Mouse (Mus musculus) forebrain, embryonic 14.5 days (tissue): ENCODE results near the gene Ndufa11. TPM values are rescaled to one million over a fixed set of nuclear protein-coding genes. Genes with fewer than 3 reads are reported as not detected.

Experiments
- ATAC-seq: fragments of 200-750 bp; cut with Nextera tagmentation; 2 replicates; pipeline ENCODE4 v1.8.0; 2017; ENCODE audit warnings: mild to moderate bottlenecking, moderate library complexity
- DNase-seq: peaks from one replicate; pipeline ENCODE4 v3.0.0-alpha.2; 2015; ENCODE audit warnings: low spot score
- H3K27ac ChIP-seq: fragments of 300-500 bp; sonication (generic); 2 replicates; pipeline ENCODE4 v1.5.1; 2014; ENCODE audit warnings: low read depth, mild to moderate bottlenecking, control low read depth, low read length, moderate library complexity
- H3K27me3 ChIP-seq: fragments of 300-500 bp; sonication (generic); replicated peaks from 2 replicates; pipeline ENCODE4 v1.6.1; 2014; ENCODE audit warnings: low read length, control low read depth, mixed read lengths; ENCODE audit not compliant: control insufficient read depth, insufficient read depth
- H3K36me3 ChIP-seq: fragments of 300-500 bp; sonication (generic); 2 replicates; pipeline ENCODE4 v1.6.1; 2014; ENCODE audit warnings: low read length, control low read depth; ENCODE audit not compliant: control insufficient read depth, insufficient read depth
- H3K4me1 ChIP-seq: fragments of 300-500 bp; sonication (generic); 2 replicates; pipeline ENCODE4 v1.6.1; 2014; ENCODE audit warnings: antibody characterized with exemption, low read length, control low read depth; ENCODE audit not compliant: control insufficient read depth, insufficient read depth
- H3K4me2 ChIP-seq: fragments of 300-500 bp; sonication (generic); 2 replicates; pipeline ENCODE4 v1.6.1; 2014; ENCODE audit warnings: mild to moderate bottlenecking, control low read depth, low read length
- H3K4me3 ChIP-seq: fragments of 300-500 bp; sonication (generic); 2 replicates; pipeline ENCODE4 v1.5.1; 2014; ENCODE audit warnings: low read depth, low read length, control low read depth
- H3K9ac ChIP-seq: fragments of 300-500 bp; sonication (generic); 2 replicates; pipeline ENCODE4 v1.6.1; 2014; ENCODE audit warnings: mild to moderate bottlenecking, low read length, control low read depth, moderate library complexity
- H3K9me3 ChIP-seq: fragments of 300-500 bp; sonication (generic); replicated peaks from 2 replicates; pipeline ENCODE4 v1.6.1; 2016; ENCODE audit warnings: low read length, control low read depth, mixed read lengths; ENCODE audit not compliant: control insufficient read depth
- WGBS: fragments of 180-500 bp; shearing (Covaris S2); extraction: QIAGEN DNeasy Blood & Tissue Kit; methylation state at CpG from one replicate; pipeline ENCODE4 v1.1.7; 2014; 5-methylcytosine and 5-hydroxymethylcytosine counted together
- polyA plus RNA-seq: library from polyadenylated mRNA; unstranded; fragments of >200 nt; fragmentation: Nextera tagmentation; extraction: Ambion mirVana; gene quantifications from 2 replicates; pipeline ENCODE4 v1.2.1, GENCODE M21; 2014

Ndufa11 gene
- polyA plus RNA-seq, 1 experiment from 2014 or later, result 613 TPM

DNA sequence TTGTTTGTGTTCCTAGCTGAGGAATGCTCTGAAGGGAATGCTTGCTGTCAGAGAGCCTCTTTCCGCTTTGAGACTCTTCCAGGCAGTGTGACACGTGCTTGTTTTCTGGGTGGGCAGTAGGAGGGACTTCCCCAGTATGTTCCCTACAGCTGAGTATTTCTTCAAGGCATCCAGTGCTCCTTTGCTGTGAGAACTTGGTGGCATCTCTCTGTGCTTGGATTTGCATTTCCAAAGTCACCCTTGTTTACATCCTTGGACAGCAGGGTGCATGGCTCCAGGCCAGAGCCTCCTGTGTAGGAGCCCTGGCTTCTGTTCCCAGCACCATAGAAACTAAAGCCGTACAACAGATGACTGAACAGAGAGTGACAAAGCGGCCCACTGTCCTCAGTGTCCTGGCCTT, 8.9 kb upstream of the Ndufa11 start:
- 82% methylated on average over 4 of the region's 4 CpGs for WGBS
- Histone ChIP-seq H3K4me2 (no peak overlapping the region), H3K9ac (no peak overlapping the region), H3K4me1 (no peaks in the 10 kb centered on the region), H3K27ac (no peak overlapping the region), H3K36me3 (peaks cover 92% of the 10 kb centered on the region), H3K4me3 (no peak overlapping the region), H3K9me3 (no peaks in the 10 kb centered on the region), H3K27me3 (no peaks in the 10 kb centered on the region)
- DNase-seq (no peak), ATAC-seq (no peak)

GRCm38 (mm10) chr17:56709708-56710107, 7.9 kb upstream of the Ndufa11 start:
- DNase-seq (no peak), ATAC-seq (no peak)
- Histone ChIP-seq H3K27ac (no peak overlapping the region), H3K36me3 (peaks cover 82% of the 10 kb centered on the region), H3K9me3 (no peaks in the 10 kb centered on the region), H3K4me2 (no peak overlapping the region), H3K4me3 (no peak overlapping the region), H3K9ac (no peak overlapping the region), H3K4me1 (no peaks in the 10 kb centered on the region), H3K27me3 (no peaks in the 10 kb centered on the region)
- 81% methylated on average over 3 of the region's 3 CpGs for WGBS

DNA sequence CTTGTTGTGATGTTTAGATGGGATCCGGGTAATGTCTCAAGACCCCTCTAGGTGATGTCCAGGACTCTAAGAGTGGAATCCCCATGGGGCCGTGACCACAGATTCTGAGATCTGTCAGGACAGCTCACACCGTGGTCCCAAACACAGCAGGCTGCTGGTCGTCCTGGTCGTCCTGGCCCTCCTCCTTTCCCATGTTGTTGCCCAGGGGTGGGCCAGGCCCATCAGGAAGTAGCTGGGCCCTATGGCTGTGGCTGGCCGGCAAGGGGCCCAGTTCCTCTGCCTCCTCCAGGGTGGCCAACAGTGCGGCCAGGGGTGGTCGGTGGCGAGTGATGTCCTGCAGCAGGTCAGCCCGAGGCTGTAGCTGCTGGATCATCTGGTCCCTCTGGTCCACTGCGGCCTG, 2.2 kb upstream of the Ndufa11 start:
- WGBS, result 69% methylated on average over 11 of the region's 11 CpGs

DNA sequence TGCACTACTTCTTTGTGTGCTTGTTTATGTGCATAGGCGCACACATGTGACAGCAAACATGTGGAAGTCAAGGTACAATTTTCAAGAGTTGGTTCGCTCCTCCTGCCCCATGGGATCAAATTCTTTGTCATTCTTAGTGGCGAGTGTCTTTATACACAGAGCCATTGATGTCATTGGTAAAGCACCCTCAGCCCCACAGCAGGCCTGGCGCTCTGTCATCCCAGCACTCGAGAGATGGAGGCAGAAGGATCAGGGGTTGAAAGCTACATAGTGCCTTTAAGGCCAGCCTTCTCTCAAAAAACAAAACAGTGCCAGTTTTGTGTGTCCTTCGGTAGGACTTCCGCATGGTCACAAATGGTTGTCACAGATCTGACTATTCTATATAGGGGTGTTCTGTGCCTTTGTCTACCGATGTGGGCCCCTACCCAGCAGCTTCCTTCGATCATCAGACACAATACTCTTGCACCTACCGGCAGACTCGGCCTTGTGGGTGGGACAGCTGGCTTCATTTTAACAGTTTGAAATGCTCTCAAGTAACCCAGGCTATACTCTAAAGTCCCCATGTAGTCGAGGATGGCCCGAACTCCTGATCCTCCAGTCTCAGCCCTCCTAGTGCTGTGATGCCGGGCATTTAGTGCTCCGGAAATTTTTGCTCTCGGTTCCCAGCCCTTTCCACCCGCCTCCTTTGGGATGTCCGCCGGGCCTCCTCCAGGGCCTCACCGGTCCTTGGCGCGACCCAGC, 1.5 kb upstream of the Ndufa11 start:
- Histone ChIP-seq H3K27ac (peak overlapping the region; percentile 84), H3K9me3 (no peaks in the 10 kb centered on the region), H3K4me2 (peak overlapping the region; percentile 83), H3K4me1 (peaks cover 11% of the 10 kb centered on the region), H3K27me3 (no peaks in the 10 kb centered on the region), H3K36me3 (peaks cover 20% of the 10 kb centered on the region), H3K9ac (peak overlapping the region; percentile 74), H3K4me3 (peak overlapping the region; percentile 81)
- 26% methylated on average over 22 of the region's 22 CpGs for WGBS
- no peak for DNase-seq
- no peak for ATAC-seq

More for the DNA sequence above, 2.2 kb upstream of the Ndufa11 start:
- H3K27me3 ChIP-seq, result no peaks in the 10 kb centered on the region
- 0 out of 2 replicates have a peak overlapping the region, but pooled peaks have one; percentile 81 for H3K4me3 ChIP-seq
- peaks cover 26% of the 10 kb centered on the region for H3K36me3 ChIP-seq
- ATAC-seq (no peak), DNase-seq (no peak)
- H3K4me2 ChIP-seq, result no peak overlapping the region
- H3K9ac ChIP-seq, result peak overlapping the region; percentile 74; the same call in 1 of the 2 replicates
- no peaks in the 10 kb centered on the region for H3K9me3 ChIP-seq
- H3K27ac ChIP-seq, result no peak overlapping the region
- H3K4me1 ChIP-seq, result peaks cover 11% of the 10 kb centered on the region

DNA sequence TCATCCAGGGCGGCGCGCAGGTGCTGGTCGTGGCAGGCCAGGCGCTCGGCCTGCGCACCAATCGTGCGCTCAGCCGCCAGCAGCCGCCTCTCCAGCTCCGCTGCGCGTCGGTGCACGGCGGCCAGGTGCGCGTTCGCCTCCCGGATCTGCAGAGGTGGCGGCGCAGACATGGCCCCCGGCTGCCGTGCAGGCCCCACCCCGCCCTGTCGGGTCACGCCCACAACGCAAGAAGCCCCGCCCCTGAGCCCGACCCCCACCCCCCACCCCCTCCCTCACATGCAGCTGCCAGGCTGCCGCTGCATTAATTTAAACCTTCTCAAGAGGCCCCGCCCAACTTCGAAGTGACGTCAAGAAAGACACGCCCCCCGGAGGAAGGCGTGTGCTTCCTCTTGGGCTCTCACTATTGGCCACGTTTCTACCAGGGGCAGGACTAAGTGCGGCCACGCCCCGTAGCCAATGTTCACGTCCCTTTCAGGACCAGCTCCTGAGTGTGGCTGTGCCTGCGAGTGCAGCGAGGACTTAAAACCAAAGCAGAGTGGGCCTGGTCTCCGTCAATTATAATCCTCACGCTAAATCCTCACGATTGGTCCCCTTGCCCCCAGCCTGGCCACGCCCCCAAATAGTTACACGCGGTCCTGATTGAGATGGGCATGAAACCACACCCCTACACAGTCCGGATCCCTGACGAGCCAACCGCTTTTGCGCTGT, 758 bp upstream of the Ndufa11 start:
- under 1% methylated on average over 54 of the region's 55 CpGs for WGBS

DNA sequence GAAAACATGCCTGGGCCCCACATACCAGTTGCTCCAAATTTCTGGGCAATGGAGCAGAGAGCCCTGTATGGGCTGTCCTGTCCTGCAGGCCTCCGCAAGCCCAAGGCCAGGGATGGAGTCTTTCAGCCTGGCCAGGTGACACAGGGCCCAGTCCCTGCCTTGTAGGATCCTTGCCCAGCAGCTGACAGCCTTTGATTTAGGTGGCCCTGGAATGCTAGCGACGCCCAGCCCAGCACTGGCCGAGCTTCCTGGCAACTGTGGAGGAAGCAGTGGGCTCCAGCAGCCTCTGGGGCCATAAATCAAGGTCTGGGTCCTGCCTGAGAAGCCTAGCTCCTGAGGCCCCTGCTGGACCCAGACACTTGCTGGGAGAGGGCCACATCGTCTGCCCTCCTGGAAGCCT, 4.9 kb downstream of the Ndufa11 start:
- WGBS, result 85% methylated on average over 5 of the region's 5 CpGs
- no peaks in the 10 kb centered on the region for H3K27me3 ChIP-seq
- H3K4me2 ChIP-seq, result no peak overlapping the region
- H3K9ac ChIP-seq, result no peak overlapping the region
- H3K27ac ChIP-seq, result no peak overlapping the region
- ATAC-seq, result no peak
- H3K4me3 ChIP-seq, result no peak overlapping the region
- no peak for DNase-seq
- no peaks in the 10 kb centered on the region for H3K9me3 ChIP-seq
- peaks cover 11% of the 10 kb centered on the region for H3K4me1 ChIP-seq
- peaks cover 34% of the 10 kb centered on the region for H3K36me3 ChIP-seq

More for the DNA sequence above, 758 bp upstream of the Ndufa11 start:
- Histone ChIP-seq H3K9me3 (no peaks in the 10 kb centered on the region), H3K27me3 (no peaks in the 10 kb centered on the region), H3K4me2 (peak overlapping the region; percentile 83), H3K36me3 (peaks cover 20% of the 10 kb centered on the region), H3K4me3 (peak overlapping the region; percentile 81), H3K9ac (peak overlapping the region; percentile 95), H3K27ac (peak overlapping the region; percentile 84), H3K4me1 (peaks cover 11% of the 10 kb centered on the region)
- ATAC-seq (peak; percentile 93), DNase-seq (peak; percentile 99)

- Histone ChIP-seq H3K4me1 (peaks cover 6% of the 10 kb centered on the region), H3K27ac (no peak overlapping the region), H3K9ac (no peak overlapping the region), H3K36me3 (peaks cover 34% of the 10 kb centered on the region), H3K4me3 (no peak overlapping the region), H3K27me3 (no peaks in the 10 kb centered on the region), H3K9me3 (no peaks in the 10 kb centered on the region), H3K4me2 (no peak overlapping the region)
- no peak for DNase-seq
- WGBS, result 86% methylated on average over 11 of the region's 11 CpGs
- ATAC-seq, result no peak
These were observed 6.0 kb downstream of the Ndufa11 start for GRCm38 (mm10) chr17:56723419-56724161.

- no peak overlapping the region for H3K4me2 ChIP-seq
- no peak overlapping the region for H3K27ac ChIP-seq
- H3K27me3 ChIP-seq, result no peaks in the 10 kb centered on the region
- no peak overlapping the region for H3K4me3 ChIP-seq
- H3K9me3 ChIP-seq, result no peaks in the 10 kb centered on the region
- DNase-seq, result no peak
- ATAC-seq, result no peak
- H3K36me3 ChIP-seq, result peaks cover 22% of the 10 kb centered on the region
- 11% methylated on average over 7 of the region's 7 CpGs for WGBS
- H3K9ac ChIP-seq, result no peak overlapping the region
- H3K4me1 ChIP-seq, result no peaks in the 10 kb centered on the region
These were observed 9.6 kb downstream of the Ndufa11 start for GRCm38 (mm10) chr17:56727029-56727649.
